Mouse (Mus musculus) common myeloid progenitor, adult 5-6 weeks (primary cell): ENCODE results near the gene Srf. TPM values are rescaled to one million over a fixed set of nuclear protein-coding genes. Genes with fewer than 3 reads are reported as not detected.
"Not testable (repeated sequence)": the region's sequence is repeated elsewhere in the genome, so short reads cannot be mapped to it uniquely, and the experiment has no call there.

Experiments used
- ATAC-seq: replicated peaks from 2 replicates; pipeline ENCODE4 v1.8.0; 2016; ENCODE audit warnings: low read depth, mild to moderate bottlenecking, moderate TSS enrichment, inconsistent platforms; ENCODE audit not compliant: poor library complexity, severe bottlenecking
- total RNA-seq: library from RNA; stranded (forward); fragments of 200-1000, 187-1606 nt; gene quantifications from 2 replicates; pipeline ENCODE4 v1.2.3, GENCODE M21; 2017

The Srf gene
- total RNA-seq, 1 experiment from 2014 or later: 35.4 TPM

- ATAC-seq: not testable (repeated sequence)
Measured at GRCm38 (mm10) chr17:46557321-46557720, 1.3 kb upstream of the Srf start.

- ATAC-seq: no peak
Measured at GRCm38 (mm10) chr17:46556584-46556945, 590 bp upstream of the Srf start.

- ATAC-seq: no peak
Measured at GRCm38 (mm10) chr17:46554977-46555672, 850 bp downstream of the Srf start.

GRCm38 (mm10) chr17:46554646-46554976 lies 1.4 kb downstream of the Srf start:
- ATAC-seq: no peak

DNA sequence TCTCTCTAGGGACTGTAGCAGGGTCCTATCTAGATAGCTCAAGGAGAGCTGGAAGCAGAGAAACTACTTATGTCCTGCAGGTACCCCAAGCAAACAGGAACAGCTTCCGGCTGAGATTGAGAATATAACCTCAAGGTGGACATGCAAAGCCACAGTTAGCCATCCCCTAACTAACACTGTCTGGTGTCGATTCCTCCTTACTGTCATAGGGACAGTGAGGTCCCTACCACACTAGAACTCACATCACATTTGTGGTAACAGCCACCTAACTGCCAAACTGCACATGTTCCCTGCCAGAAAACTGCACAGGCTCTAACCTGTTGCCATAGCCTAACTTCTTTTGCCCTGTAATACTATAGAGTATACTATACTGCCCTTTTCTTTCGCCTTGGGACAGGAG lies 2.0 kb downstream of the Srf start:
- ATAC-seq: no peak

DNA sequence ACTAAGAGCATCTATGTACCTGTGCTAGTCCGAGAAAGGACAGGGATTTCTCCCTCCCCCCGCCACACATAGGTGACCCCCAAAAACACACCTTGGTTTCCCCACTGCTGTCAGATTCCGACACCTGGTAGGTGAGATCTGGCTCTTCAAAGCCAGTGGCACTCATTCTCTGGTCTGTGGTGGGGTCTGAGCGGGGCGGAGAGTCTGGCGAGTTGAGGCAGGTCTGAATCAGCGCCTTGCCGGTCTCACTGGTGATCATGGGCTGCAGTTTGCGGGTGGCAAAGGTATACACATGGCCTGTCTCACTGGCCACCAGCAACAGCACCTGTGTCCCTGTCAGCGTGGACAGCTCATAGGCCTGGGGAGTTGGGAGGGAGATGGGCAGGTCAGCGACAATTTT lies 2.5 kb downstream of the Srf start:
- ATAC-seq: no peak

- ATAC-seq: peak; percentile 55
Measured at GRCm38 (mm10) chr17:46552841-46553423, 3.0 kb downstream of the Srf start.

DNA sequence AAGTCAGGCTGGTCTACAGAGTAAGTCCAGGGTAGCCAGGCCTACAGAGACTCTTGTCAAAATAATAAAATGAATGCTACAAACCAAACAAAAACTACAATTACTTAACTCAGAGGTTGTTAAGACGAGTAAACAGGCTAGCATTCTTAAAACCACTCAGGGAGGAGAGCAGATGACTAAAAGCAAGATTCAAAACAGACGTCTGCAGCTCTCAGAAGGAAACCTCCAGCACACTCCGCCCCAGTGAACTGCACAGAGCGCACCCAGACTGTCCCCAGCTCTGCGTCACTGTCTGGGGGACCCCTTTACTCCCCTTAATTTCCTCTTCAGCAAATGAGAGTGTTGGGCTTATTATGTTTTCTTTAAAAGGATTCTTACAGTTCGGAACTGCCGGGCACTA lies 3.8 kb downstream of the Srf start:
- ATAC-seq: no peak

DNA sequence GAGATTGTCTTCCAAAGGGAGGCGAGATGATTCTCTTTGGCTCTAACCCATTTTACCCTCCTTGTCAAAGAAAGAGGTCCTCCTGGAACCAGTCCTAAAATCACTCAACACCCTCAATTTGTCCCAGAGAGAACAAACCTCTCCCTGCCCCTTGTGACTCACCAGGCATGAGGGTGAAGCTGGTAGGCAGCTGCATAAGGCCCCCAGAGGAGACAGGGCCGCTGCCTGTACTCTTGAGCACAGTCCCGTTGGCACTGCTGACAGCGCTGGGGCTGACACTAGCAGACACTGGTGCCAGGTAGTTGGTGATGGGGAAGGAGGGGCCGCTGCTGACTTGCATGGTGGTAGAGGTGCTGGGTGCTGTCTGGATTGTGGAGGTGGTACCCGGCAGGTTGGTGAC lies 4.6 kb downstream of the Srf start:
- no peak for ATAC-seq

GRCm38 (mm10) chr17:46550904-46551303 lies 5.1 kb downstream of the Srf start:
- no peak for ATAC-seq

GRCm38 (mm10) chr17:46549642-46550041 lies 6.3 kb downstream of the Srf start:
- no peak for ATAC-seq

- 0 out of 2 replicates have a peak, but pooled peaks have one; percentile 40 for ATAC-seq
Measured at GRCm38 (mm10) chr17:46549193-46549592, 6.8 kb downstream of the Srf start.

- ATAC-seq: no peak
Measured at GRCm38 (mm10) chr17:46548741-46549140, 7.2 kb downstream of the Srf start.

DNA sequence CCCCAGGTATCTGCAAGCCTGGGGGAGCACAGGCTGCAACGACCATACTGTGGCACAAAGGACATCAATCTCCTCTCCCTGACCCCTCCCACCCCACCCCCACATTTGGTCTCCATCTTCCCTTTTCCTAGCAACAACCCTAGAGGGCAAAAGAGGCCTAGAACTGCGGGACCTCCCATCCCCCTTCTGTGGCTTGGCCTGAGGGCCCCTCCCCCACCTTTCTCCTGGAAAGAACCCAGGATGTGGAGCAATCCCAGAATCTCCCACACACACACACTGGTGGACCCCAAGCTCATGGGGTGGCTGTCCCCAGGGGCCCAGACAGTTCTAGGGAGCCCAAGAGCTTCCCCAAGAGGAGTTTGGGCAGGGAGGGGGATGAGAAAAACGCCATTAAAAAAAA lies 8.1 kb downstream of the Srf start:
- ATAC-seq: no peak

DNA sequence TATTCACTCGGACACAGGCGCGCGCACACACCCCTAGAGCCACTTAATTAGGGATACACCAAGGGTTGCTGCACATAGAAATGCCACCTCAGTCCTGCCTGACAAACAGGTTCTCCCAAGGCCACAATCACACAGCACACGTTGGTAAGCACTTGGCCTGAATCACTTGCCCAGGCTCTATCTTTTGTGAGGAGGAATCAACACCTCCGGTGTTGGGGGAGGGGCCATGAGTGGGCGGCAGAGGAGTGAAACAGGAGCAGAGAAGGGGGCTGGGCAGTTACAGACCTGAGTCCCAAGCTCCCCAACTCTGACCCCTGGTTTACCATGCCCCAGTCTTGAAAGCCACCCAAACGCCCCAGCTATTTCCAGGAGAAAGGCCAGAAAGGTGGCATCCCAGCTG lies 9.0 kb downstream of the Srf start:
- ATAC-seq: no peak

DNA sequence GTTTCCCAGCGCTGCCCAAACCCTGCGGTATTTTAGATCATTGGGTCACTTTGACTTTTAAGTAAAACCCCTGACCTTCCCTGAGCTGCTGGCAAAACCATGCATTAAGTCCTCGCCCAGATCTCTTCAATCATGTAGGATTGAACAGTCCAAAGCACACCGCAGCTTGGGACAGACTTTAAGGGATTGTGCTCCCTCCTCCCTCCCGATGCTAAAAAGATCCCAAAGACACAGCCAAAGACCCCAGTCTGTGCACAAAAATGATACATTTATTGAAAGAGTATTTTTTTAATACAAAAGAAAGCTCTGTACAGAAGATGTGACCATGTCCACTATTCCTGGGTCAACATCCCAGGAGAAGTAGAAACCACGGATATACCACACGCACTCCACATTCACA lies 9.4 kb downstream of the Srf start:
- ATAC-seq: no peak

DNA sequence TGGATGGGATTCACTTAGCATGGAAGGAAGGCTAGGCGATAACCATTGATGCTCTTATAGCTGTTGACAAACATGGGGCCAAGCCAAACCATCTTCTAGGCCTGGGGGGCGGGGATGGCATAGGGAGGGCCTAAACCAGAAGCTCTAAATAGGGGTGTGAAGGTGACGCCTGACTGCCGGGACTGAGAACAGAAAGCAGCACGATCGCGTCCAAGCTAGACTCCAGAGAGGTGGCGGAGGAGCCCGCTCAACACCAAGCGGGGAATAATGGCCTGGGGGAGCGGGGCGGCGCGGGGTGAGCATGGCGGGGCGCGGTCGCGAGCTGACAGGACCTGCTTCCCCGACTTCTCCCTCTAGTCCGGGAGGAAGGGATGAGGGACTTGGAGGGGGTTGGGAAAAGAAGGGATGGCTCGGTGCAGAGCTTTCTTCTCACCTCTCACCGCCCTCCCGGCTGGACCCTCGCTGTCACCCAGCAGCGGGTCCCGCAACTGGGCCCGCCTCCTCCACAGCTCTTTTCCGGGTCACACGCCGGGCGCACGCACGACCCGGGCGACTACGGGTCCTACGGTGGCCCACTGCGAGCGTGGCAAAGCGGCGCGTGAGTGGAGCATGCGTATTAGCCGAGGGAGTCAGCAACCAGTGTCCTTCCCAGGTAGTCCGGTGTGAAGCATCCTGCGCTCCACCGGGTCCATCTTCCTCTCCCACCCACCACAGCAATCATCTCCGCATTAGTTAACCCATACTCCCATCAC lies 10.0 kb downstream of the Srf start, which contains the start of gene Cul9:
Cul9 (minus strand) TSS at position 576 of the 752 bp plus-strand sequence.
- peak; percentile 87 for ATAC-seq

DNA sequence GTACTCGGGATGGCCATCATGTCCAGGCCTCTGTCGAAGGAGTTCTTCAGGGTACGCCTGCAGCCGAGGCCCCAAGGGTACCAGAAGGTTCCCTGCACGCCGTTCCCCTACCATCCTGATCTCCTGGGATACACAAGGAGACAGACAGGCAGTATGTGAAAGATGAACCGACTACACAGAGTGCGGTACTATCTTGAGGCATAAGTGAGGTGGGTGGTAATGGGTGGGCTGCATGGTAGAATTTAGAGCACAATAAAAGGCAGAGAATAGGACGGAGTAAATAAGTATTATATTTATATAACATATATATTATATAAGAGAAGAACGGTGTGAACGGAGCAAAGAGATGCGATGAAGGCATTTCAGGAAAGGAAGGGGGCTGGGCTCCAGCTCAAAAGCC lies 12.3 kb downstream of the Srf start:
- ATAC-seq: no peak

GRCm38 (mm10) chr17:46525579-46526307 lies 30.2 kb downstream of the Srf start:
- ATAC-seq: peak; percentile 82

DNA sequence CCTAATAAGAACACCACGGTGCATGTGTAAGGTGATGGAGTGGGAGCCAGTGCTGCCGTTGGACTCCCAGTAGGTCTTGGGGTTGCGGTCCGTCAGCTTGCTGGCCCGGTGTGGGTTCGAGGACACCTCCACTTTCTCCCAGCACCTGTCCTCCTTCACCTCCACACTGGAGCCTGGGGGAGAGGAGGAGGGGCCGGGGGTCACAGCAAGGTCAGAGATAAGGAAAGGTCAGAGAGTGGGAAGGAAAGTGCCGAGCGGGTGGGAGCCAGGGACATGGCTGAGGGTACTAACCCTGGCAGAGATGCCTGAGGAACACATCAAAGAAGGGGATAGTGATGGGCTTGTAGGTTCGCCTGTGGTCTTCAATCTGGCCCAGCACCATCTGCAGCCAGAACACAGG lies 30.9 kb downstream of the Srf start:
- no peak for ATAC-seq
